Mouse (Mus musculus) embryonic facial prominence, embryonic 14.5 days (tissue): ENCODE measurements at regions not wholly inside any gene's neighbourhood (a gene's known extent, or its start where the extent isn't known, plus 50 kb on each side); places are given as distances from the start of the nearest gene placed in this dataset.
A peak's percentile ranks its signal among the peaks of the same experiment; 100 is the strongest.

ENCODE experiments used
- ATAC-seq: fragments of 200-750 bp; cut with Nextera tagmentation; 2 replicates; pipeline ENCODE4 v1.8.0; 2017; ENCODE audit warnings: low read depth, moderate number of reproducible peaks, moderate TSS enrichment
- DNase-seq: peaks from one replicate; pipeline ENCODE4 v3.0.0-alpha.2; 2015; ENCODE audit warnings: low spot score
- H3K27ac ChIP-seq: fragments of 300-500 bp; sonication (generic); replicated peaks from 2 replicates; pipeline ENCODE4 v1.5.1; 2014; ENCODE audit warnings: low read depth, mild to moderate bottlenecking, low read length, moderate library complexity
- H3K27me3 ChIP-seq: fragments of 300-500 bp; sonication (generic); replicated peaks from 2 replicates; pipeline ENCODE4 v1.6.1; 2014; ENCODE audit warnings: low read length; ENCODE audit not compliant: control insufficient read depth, insufficient read depth
- H3K36me3 ChIP-seq: fragments of 300-500 bp; sonication (generic); 2 replicates; pipeline ENCODE4 v1.6.1; 2014; ENCODE audit warnings: low read length, mixed read lengths; ENCODE audit not compliant: control insufficient read depth, insufficient read depth
- H3K4me1 ChIP-seq: fragments of 300-500 bp; sonication (generic); 2 replicates; pipeline ENCODE4 v1.6.1; 2014; ENCODE audit warnings: antibody characterized with exemption, low read length; ENCODE audit not compliant: control insufficient read depth, insufficient read depth
- H3K4me2 ChIP-seq: fragments of 300-500 bp; sonication (generic); 2 replicates; pipeline ENCODE4 v1.6.1; 2014; ENCODE audit warnings: low read depth, mild to moderate bottlenecking, low read length, moderate library complexity, mixed read lengths
- H3K4me3 ChIP-seq: fragments of 300-500 bp; sonication (generic); 2 replicates; pipeline ENCODE4 v1.5.1; 2014; ENCODE audit warnings: low read depth, mild to moderate bottlenecking, low read length
- H3K9ac ChIP-seq: fragments of 300-500 bp; sonication (generic); 2 replicates; pipeline ENCODE4 v1.6.1; 2014; ENCODE audit warnings: low read depth, mild to moderate bottlenecking, low read length, moderate library complexity, mixed read lengths
- H3K9me3 ChIP-seq: fragments of 300-500 bp; sonication (generic); 2 replicates; pipeline ENCODE4 v1.6.1; 2016; ENCODE audit warnings: low read length; ENCODE audit not compliant: control insufficient read depth
- WGBS: fragments of 180-500 bp; shearing (Covaris S2); extraction: QIAGEN DNeasy Blood & Tissue Kit; methylation state at CpG from one replicate; pipeline ENCODE4 v1.1.7; 2014; 5-methylcytosine and 5-hydroxymethylcytosine counted together

DNA sequence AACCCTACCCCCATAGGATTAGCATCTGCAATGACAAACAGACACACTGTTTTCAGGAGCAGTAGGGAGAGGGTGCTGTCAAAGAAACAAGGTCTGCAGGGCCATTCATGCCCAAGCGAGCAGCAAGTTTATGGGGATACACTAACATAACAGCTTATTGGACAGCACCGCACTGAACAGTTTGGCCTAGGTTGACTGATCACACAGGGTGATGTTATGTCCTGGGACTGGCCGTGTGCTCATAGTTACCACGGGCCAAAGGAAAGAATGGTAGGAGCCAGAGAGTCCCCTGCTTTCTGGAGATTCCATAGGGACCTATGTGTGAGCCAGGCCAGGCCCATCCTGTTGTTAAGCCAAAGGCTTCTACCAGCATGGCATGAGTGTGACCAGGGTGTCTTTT lies 102.8 kb downstream of the Ndufa10 start:
- Histone ChIP-seq H3K4me2 (no peak overlapping the region), H3K4me1 (peaks cover 18% of the 10 kb centered on the region), H3K4me3 (no peak overlapping the region), H3K9ac (no peak overlapping the region), H3K27me3 (no peaks in the 10 kb centered on the region), H3K9me3 (no peaks in the 10 kb centered on the region), H3K36me3 (no peaks in the 10 kb centered on the region), H3K27ac (0 out of 2 replicates have a peak overlapping the region, but pooled peaks have one; percentile 80)
- ATAC-seq (no peak), DNase-seq (no peak)
- WGBS = 84% methylated on average over 4 of the region's 4 CpGs

DNA sequence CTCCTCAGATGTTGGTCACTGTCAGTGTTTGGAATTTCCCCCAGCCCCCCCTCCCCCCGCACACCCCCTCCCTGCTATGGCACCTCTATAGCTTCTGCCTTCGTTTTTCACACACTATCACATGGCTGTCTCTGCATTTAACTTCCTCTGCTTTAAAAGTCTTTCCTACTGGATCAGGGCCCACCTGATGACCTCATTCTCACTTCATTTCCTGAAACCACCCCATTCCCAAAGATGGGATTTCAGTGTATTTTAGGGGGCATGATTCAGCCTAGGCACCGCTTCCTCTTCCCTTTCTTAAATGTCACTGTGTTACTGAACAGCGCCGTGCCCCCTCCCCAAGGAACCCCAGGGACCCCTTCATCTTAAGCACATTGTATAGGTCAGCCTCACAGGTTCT lies 103.7 kb downstream of the Ndufa10 start:
- no peak for ATAC-seq
- WGBS = 83% methylated on average over 5 of the region's 5 CpGs

DNA sequence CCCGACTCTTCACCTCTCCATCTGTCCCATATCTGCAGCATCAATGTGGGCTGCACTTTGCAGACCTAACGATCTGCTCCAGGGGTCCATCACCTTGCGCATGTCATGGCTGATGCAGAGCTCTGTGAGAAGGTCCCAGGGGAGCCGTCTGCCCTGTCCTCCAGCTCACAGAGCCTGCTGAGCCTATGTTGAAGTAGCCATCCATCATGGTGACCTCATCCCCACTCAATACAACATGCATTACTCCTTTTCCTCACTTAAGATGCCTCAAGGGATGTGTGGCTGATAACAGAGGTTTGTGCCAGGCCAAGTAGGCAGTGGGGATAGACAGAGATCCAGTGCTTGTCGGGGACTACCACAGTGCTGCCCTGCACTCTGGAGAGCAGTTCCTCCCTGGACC lies 107.4 kb downstream of the Ndufa10 start:
- no peaks in the 10 kb centered on the region for H3K36me3 ChIP-seq
- WGBS = 75% methylated on average over 4 of the region's 5 CpGs
- ATAC-seq = peak; percentile 55; the same call in 1 of the 2 replicates
- H3K9ac ChIP-seq = no peak overlapping the region
- H3K27me3 ChIP-seq = no peaks in the 10 kb centered on the region
- H3K9me3 ChIP-seq = no peaks in the 10 kb centered on the region
- no peak overlapping the region for H3K27ac ChIP-seq
- no peak overlapping the region for H3K4me2 ChIP-seq
- no peak for DNase-seq
- peaks cover 4% of the 10 kb centered on the region for H3K4me1 ChIP-seq
- no peak overlapping the region for H3K4me3 ChIP-seq

More for the DNA sequence above, 103.7 kb downstream of the Ndufa10 start:
- no peaks in the 10 kb centered on the region for H3K9me3 ChIP-seq
- no peaks in the 10 kb centered on the region for H3K36me3 ChIP-seq
- no peak overlapping the region for H3K27ac ChIP-seq
- no peak overlapping the region for H3K4me3 ChIP-seq
- H3K9ac ChIP-seq = no peak overlapping the region
- no peaks in the 10 kb centered on the region for H3K27me3 ChIP-seq
- no peak for DNase-seq
- peaks cover 18% of the 10 kb centered on the region for H3K4me1 ChIP-seq
- no peak overlapping the region for H3K4me2 ChIP-seq

DNA sequence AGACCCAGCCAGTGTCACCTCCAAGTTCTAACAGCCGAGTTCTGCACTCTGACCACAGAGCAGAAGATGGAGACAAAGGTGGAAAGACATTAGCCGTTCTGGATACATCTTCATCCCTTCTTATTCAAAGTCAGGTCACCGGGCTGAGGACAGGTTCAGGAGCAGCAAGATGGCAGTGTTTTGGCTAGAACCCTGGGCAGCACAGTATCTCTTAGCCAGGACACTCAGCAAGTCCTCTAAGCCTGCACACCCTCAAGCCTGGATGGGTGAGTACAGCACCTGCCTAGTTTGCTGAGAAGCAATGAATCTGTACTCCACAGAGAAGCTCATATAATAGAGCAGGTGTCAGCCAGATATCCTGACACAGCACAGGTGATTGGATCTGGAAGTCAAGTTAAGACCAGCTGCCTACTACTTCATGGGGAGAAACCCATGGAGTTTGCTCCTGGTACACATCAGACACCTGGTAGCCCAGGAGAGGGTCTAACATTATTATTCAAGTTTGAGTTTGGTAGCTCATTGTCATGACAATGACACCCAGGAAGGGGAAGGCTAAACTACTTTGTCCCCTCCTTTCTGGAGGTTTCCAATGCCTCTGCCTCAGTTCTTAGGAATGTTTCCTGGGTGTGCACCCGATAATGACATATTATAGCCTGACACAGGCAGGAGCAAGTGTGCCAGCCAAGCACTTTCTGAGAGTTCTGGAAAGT lies 108.1 kb downstream of the Ndufa10 start:
- Histone ChIP-seq H3K4me3 (no peak overlapping the region), H3K27ac (no peak overlapping the region), H3K9ac (no peak overlapping the region), H3K4me2 (no peak overlapping the region), H3K4me1 (no peaks in the 10 kb centered on the region), H3K9me3 (no peaks in the 10 kb centered on the region), H3K36me3 (no peaks in the 10 kb centered on the region), H3K27me3 (no peaks in the 10 kb centered on the region)
- DNase-seq (no peak), ATAC-seq (no peak)
- WGBS = 79% methylated on average over 4 of the region's 4 CpGs

DNA sequence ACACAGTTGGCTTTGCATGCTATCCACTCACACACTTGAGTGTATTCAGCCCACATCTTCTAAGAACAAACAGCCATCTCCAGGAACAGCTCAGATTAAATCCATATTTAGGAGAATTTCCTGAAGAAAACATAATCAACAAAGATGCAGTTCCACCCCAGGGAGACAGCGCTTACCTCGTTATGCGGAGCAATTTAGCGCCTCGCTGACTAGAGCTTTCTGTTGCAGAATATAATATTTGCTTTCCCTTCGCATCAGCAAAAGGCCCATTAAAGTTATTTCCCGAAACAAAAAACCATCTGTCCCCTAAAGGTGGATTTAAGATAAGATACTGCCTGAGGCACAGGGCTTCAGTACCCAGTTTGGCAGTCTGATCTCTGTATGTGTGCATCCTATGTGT lies 112.0 kb downstream of the Ndufa10 start:
- H3K4me3 ChIP-seq = no peak overlapping the region
- H3K4me1 ChIP-seq = no peaks in the 10 kb centered on the region
- H3K9ac ChIP-seq = no peak overlapping the region
- no peak for ATAC-seq
- no peak for DNase-seq
- H3K27ac ChIP-seq = no peak overlapping the region
- H3K4me2 ChIP-seq = no peak overlapping the region
- no peaks in the 10 kb centered on the region for H3K36me3 ChIP-seq
- WGBS = 65% methylated on average over 7 of the region's 7 CpGs
- H3K9me3 ChIP-seq = no peaks in the 10 kb centered on the region
- no peaks in the 10 kb centered on the region for H3K27me3 ChIP-seq

DNA sequence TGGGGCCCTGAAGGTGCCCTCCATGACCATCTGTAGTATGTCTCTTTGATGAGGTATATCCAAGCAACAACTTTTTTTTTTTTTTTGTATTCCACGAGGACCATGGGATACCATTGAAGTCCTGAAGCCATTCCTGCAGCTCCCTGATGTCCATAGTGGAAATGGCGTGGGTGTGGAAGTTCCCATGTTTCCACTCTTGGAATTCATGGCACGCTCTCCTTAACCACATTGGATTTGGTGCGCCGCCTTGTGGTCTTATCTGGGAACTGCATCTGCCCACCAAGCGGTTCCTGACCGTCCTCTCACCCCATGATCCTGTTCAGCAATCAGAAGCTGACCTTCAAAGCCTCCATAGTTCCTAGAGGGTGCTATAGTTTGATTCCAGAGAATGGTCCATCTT lies 113.4 kb downstream of the Ndufa10 start:
- ATAC-seq (no peak), DNase-seq (peak; percentile 36)
- H3K36me3 ChIP-seq = no peaks in the 10 kb centered on the region

DNA sequence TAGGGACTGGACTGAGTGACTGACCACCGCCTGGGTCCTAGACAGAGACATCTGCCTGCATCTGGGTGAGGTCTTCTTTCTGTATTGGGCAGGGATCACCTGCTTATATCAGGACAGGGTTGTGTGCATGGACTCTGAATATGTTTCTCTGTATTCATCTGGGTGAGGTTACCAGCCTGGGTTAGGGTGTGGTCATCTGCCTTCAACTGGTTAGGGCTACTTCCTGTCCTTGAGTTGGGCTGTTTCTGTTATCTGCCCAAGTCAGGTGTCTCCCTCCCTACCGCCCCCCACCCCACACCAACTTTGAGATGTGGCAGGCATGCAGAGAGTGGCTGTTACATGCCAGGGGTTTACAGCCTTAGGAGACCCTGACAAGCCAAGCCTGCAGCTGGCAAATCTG lies 114.2 kb downstream of the Ndufa10 start:
- no peak for DNase-seq
- Histone ChIP-seq H3K27me3 (no peaks in the 10 kb centered on the region), H3K36me3 (no peaks in the 10 kb centered on the region), H3K27ac (no peak overlapping the region), H3K9me3 (no peaks in the 10 kb centered on the region), H3K4me1 (no peaks in the 10 kb centered on the region; the same call in 1 of the 2 replicates), H3K4me2 (no peak overlapping the region), H3K4me3 (no peak overlapping the region), H3K9ac (no peak overlapping the region)
- 92% methylated on average over 2 of the region's 2 CpGs for WGBS
- no peak for ATAC-seq

More for the DNA sequence above, 113.4 kb downstream of the Ndufa10 start:
- Histone ChIP-seq H3K4me1 (no peaks in the 10 kb centered on the region; the same call in 1 of the 2 replicates), H3K4me2 (no peak overlapping the region), H3K9me3 (no peaks in the 10 kb centered on the region), H3K27me3 (no peaks in the 10 kb centered on the region), H3K9ac (no peak overlapping the region), H3K4me3 (no peak overlapping the region), H3K27ac (no peak overlapping the region)
- WGBS = 22% methylated on average over 7 of the region's 7 CpGs

DNA sequence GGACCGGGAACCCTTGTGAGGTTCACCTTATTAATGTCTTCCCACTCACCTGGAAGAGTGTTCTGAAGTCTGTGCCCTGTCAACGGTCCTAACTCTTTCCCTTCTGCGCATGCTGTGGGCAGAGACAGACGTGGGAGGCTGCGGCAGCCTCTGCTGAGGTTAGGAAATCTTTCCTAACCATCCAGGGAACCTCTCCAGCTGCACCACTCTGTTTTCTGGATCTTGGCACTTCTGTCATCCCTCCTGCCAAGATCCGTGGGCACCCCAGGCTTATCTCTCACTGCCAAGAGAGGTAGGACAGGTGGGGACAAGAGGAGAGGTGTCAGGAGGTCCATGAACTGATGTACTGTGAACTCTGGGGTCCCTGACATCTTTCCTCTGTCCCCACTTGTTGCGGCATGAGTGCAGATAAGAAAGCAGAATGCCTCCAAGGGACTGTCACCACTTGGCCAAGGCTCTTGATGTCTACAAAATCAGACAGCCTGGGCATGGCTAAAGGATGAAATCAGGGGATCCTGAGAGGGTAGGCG lies 114.8 kb downstream of the Ndufa10 start:
- Histone ChIP-seq H3K9ac (no peak overlapping the region), H3K4me2 (no peak overlapping the region), H3K9me3 (no peaks in the 10 kb centered on the region), H3K4me3 (no peak overlapping the region), H3K27me3 (no peaks in the 10 kb centered on the region), H3K27ac (no peak overlapping the region), H3K4me1 (no peaks in the 10 kb centered on the region; the same call in 1 of the 2 replicates), H3K36me3 (no peaks in the 10 kb centered on the region)
- 85% methylated on average over 8 of the region's 8 CpGs for WGBS
- DNase-seq (no peak), ATAC-seq (no peak)
